Mouse (Mus musculus) testis, adult 2 months (tissue): ENCODE data around the gene Spink2.

Experiments
- CTCF ChIP-seq: fragments of 200-500 bp; IDR thresholded peaks from 2 replicates; pipeline ENCODE4 v1.5.1; 2012; ENCODE audit warnings: low read depth, mild to moderate bottlenecking, inconsistent platforms, low read length, moderate library complexity; ENCODE audit not compliant: control insufficient read depth, insufficient read depth, insufficient replicate concordance
- POLR2A ChIP-seq: fragments of 200-500 bp; IDR thresholded peaks from 2 replicates; pipeline ENCODE4 v1.6.1; 2012; ENCODE audit warnings: low read depth, mild to moderate bottlenecking, inconsistent platforms, low read length, moderate library complexity; ENCODE audit not compliant: control insufficient read depth

DNA sequence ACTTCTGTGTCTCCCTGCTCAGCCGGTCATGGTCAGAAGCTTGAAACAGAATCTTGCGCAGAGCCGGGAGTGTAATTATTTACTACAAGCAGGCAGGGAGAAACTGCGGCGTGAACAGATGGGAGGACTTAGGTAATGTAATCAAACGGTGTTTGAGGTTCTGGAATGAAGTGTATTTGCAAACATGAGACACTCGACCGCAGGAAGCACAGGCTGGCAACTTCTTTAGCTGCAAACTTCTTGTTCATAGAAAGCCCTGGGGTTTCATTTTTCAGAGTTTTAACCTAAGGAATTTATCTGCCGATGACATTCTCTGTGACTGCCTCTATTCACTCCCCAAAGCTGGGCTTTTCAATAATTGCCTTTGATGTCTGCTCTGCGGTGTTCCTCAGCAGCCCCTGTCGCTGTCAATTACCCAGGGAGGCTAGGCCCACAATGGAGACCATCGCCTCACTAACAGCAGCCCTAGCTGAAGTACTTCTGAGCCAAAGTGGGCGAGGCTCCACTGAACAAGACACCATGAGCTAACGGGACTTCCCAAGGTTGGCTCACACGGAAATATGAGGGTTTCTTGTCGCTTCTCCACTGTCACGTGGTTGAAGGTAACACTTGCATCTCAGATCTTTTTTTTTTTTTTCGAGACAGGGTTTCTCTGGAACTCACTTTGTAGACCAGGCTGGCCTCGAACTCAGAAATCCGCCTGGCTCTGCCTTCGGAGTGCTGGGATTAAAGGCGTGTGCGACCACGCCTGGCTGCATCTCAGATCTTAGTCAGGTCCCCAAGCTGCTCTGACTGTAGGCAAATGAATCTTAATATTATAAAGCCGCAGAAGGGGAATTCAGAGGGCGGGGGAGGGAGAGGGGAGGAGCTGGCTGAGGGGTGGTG, 34.8 kb upstream of the Spink2 start:
- TF ChIP-seq CTCF, result no peak
- no peak for TF ChIP-seq POLR2A
